Mouse (Mus musculus) cerebellum, adult 11 months (tissue): ENCODE results near the gene Flnc.
"Not testable (repeated sequence)": the region's sequence is repeated elsewhere in the genome, so short reads cannot be mapped to it uniquely, and the experiment has no call there.

Experiments used
- DNase-seq: peaks from one replicate; pipeline ENCODE4 v3.0.0; 2022

The Flnc gene

DNA sequence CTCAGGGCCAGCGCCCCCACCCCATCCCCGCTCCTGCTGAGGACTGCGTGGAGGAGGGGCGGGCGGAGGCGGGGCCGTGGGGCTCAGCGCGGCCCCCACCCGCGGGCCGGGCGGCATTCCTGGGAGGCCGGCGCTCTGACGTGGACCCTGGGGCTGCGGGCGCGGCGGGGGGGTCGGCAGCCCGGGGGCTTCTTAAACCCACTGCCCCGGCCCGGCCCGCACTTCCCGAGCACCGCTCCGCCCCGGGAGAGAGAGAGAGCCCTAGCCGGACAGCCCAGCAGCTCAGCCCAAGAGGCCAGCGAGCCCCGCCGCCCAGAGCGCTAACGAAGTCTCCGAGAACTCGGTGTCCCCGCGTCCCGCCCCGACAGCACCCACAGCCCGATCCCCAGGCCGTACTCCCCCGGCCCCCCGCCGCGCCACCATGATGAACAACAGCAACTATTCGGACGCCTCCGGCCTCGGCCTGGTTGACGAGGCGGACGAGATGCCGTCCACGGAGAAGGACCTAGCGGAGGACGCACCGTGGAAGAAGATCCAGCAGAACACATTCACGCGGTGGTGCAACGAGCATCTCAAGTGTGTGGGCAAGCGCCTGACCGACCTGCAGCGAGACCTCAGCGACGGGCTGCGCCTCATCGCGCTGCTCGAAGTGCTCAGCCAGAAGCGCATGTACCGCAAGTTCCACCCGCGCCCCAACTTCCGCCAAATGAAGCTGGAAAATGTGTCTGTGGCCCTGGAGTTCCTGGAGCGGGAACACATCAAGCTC lies at the start of gene Flnc:
Flnc (plus strand) TSS at position 219 of the 766 bp plus-strand sequence.
- DNase-seq: no peak

GRCm38 (mm10) chr6:29388052-29388518 lies 45.0 kb upstream of the Flnc start, which contains the start of gene Opn1sw:
Opn1sw (minus strand) TSS chr6:29388468.
- no peak for DNase-seq

DNA sequence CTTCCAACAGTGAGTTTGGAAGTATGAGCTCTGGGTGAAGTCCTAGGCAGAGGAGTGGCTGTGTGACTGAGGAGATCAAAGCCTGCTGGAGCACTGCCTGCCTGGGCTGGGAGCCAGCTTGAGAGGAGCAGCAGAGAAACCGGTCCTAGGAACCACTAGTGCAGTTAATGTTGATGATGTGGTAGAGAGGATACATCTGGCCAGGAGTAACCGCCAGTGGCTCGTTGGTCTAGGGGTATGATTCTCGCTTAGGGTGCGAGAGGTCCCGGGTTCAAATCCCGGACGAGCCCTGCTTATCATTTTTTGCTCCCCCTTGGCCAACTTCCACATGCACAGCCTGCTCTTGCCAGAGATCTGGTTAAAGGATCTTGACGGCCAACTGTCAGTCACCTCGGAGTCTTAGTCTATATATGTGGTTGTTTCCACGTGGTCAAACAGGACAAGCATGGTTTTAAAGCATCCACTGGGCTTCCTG lies 44.4 kb upstream of the Flnc start:
- DNase-seq: peak; percentile 82

- DNase-seq: no peak
Measured at GRCm38 (mm10) chr6:29389425-29389824, 43.6 kb upstream of the Flnc start.

DNA sequence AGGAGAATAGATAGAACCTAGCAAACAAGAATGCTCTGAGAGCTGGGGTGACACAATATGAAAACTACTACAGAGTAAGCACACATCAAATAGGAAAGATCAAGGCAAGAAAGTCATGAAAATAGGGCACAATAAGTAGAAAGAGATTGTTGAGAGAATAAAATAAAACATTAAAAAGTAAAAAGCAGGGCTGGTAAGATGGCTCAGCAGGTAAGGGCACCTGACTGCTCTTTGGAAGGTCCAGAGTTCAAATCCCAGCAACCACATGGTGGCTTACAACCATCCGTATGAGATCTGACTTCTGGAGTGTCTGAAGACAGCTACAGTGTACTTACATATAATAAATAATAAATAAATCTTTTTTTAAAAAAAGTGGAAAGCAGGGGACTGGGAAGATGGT lies 42.6 kb upstream of the Flnc start:
- DNase-seq: not testable (repeated sequence)

DNA sequence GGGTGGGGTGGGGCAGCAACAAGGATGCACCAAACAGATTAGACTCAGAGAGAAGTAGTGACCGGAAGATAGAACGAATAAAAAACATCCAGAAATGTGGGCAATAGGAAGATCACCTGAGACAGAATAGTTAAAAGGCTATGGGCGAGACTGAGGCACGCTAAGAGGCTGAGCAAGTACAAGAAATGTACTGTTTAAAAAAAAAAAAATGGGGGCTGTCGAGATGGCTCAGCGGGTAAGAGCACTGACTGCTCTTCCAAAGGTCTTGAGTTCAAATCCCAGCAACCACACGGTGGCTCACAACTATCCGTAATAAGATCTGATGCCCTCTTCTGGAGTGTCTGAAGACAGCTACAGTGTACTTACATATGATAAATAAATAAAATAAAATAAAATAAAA lies 41.8 kb upstream of the Flnc start:
- DNase-seq: not testable (repeated sequence)

- no peak for DNase-seq
Measured at GRCm38 (mm10) chr6:29391802-29392201, 41.3 kb upstream of the Flnc start.

GRCm38 (mm10) chr6:29394286-29394685 lies 38.8 kb upstream of the Flnc start:
- DNase-seq: no peak

DNA sequence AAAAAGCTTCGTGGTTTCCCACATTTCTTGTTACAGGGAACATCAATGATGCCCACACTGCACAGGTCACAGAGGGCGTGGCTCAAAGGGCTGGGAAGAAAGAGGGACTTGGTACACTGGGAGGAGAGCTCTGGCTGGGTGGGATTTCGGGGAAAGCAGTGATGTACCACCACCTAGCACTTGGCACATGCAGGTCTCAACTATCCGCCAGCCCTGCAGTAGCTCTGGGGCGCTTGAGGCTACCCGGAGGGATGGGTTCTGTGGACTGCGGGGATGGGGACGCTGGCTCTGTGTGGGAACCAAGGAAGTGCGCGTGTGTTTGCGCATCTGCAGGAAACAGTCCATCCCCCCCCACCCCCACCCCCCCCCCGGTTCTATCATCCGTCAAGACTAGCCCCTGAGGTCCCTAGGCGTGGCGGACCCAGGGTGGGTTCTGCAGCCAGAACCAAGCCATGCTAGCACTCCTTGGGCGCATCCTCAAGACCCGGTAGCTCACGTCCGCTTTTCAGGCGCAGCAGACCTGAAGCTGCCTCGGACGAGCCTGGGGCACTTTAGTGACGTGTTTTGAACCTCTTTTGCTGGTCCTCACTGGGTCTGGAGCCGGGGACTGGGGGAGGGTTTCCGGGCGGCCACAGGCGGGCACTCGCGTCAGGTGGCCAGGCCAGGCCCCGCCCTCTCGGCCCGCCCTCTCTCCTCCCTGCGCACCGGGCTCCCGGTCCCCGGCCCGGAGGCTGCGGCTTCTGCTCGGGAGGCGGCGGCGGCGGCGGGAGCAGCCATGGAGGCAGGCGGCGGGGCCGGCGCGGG lies 36.9 kb upstream of the Flnc start, which contains the start of gene Ccdc136:
Ccdc136 (plus strand) TSS at position 400 of the 804 bp plus-strand sequence.
- peak; percentile 88 for DNase-seq

GRCm38 (mm10) chr6:29396714-29397540 lies 36.1 kb upstream of the Flnc start:
- DNase-seq: no peak

DNA sequence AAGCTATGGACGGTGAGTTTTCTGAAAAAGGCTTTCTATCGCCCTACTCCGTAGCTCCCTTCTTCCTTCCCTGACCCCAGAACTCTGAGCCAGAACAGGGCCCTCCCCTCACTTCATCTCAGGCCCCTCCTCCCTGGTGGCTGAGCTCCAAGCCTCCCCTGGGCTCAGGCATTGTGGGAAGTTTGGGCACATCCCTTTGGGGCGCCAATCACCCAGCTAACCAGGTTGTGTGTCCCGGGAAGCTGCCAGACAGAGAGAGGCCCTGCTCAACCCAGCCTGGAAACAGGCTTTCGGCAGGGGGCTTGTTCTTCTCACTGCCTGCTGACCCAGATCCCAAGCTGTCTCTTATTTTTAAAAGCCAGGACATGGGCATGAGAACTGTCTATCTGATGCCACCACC lies 35.5 kb upstream of the Flnc start:
- peak; percentile 66 for DNase-seq

DNA sequence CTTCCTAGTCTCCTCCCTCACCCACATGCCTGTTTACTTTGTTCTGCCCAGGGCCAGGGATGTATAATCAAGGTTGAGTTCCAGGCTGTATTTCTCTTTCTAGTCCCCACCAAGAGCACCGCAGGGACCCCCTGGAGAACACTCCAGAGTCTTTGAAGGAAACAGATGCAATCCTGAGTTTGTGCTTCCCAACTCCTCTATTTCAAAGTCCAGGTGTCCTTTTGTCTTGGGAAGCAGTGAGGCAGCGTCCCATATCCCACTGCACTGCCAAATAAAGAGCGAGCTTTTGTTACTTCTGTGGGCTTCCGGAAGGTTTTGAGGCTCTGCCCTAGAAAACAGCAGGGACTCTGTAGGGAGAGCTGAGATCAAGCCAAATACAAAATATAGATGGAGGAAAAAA lies 33.2 kb upstream of the Flnc start:
- no peak for DNase-seq

GRCm38 (mm10) chr6:29402693-29403342 lies 30.2 kb upstream of the Flnc start:
- DNase-seq: peak; percentile 39

DNA sequence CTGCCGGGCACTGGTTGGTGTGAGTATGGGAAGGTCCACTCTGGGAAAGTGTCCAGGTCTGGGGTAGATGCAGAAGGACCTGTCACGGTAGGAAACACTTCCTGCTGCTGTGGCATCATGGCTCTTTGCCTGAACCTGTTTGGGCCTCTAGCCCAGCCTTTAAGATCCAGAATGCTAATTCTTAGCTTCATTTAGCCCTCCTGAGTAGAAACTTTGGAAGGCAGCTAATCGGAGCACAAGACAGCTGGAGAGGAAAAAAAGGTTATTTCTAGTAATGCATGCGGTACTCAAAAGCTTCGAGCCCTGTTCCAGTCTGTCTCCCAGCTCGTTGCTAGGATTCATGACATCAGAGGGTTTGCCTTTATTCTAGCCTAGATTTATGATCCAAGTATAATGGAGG lies 26.6 kb upstream of the Flnc start:
- no peak for DNase-seq

DNA sequence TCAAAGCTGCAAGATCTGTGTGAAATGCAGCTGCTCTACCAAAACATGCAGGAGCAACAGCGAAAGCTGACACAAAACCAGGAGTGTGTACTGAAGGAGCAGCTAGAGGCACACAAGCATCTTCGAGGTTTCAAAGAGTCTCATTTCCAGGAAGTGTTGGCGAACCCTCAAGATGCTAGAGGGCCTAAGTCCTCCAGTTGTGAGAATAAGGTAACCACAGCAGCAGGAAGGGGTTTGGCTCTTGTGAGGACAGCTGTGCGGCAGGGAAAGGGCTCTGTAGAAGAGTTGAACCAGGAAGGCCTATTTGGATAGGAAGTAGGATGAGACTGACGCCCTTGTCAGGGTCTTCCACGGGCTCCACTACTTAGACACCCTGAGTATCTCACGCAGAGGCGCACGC lies 17.6 kb upstream of the Flnc start:
- DNase-seq: no peak

DNA sequence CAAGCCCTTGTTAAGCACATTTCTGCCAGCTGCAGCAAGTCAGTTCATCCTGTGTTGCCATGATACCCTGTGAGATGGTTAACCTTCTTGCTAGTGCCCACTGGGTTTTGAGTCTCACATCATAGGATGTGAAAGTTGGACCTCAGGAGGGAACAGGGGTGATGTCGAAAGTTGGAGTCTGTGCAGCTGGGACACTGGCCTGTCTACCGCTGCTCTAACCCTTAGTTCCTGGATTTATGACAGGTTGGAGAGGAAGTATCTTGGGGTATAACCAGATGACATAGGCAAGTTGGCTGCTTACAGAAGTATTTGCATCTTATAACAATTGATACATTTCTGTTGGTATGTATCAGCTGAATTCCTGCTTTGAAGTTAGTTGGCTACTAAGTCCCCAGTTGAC lies 12.5 kb upstream of the Flnc start:
- DNase-seq: no peak

GRCm38 (mm10) chr6:29425118-29425517 lies 7.9 kb upstream of the Flnc start:
- DNase-seq: no peak

DNA sequence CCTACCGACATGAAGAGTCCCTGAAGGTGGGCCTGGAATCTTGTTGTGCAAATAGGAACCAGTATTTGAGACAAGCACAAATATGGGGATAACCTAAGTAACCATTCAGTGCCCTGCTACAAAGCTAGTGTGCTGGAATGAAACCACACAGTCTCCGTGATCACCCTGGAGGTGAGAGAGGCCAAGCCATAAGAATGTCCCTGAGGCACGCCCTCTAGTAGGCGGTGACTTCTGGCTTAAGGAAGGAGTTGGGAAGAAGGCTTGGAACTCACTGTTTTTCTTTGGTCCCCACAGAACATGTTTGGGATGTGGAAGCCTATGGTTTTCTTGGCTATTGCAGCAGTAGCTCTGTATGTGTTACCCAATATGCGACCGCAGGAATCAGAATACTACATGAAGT lies 6.7 kb upstream of the Flnc start:
- no peak for DNase-seq

DNA sequence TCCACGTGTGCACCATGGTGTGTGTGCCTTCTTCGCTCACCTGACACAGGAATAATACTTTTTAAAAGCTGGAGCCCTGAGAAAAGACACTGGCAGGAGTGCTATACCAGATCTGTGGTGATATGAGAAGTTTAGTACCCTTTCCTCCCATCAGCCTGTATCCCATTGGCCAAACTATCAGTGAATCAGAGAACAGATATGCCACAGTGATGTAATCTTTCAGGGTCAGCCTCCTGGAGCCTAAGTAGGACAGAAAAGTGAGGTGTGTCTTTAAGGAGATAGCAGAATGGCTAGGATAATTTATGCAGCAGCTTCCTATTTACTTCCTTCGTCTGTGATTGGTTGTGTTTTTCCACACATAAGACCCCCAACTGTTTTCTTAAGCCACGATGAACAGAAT lies 4.9 kb upstream of the Flnc start:
- no peak for DNase-seq

GRCm38 (mm10) chr6:29430681-29431420 lies 2.2 kb upstream of the Flnc start:
- no peak for DNase-seq

DNA sequence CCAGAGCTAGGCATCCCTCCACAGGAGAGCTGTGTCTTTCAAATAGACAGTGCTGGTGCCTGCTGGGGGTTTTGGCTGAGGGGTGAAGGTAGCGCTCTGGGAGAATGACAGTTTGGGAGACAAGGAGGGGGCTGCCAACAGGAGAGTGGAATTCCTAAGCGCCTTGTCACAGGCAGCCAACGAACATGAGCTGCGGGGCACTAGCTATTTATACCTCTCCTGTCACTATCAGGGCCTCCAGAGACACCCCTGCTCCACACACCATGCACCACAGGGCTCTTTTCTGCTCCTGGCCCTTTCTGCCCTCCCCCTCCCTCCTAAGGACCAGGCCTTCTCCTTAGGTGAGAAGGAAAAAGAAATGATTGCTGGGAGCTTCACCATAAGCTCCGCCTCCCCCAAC lies 1.6 kb upstream of the Flnc start:
- DNase-seq: no peak

GRCm38 (mm10) chr6:29432156-29432555 lies 900 bp upstream of the Flnc start:
- no peak for DNase-seq
